Mouse (Mus musculus) liver, postnatal 0 days (tissue): ENCODE measurements around the gene Kpnb1. TPM values are rescaled to one million over a fixed set of nuclear protein-coding genes. Genes with fewer than 3 reads are reported as not detected.

Source experiments
- ATAC-seq: fragments of 200-750 bp; cut with Nextera tagmentation; 2 replicates; pipeline ENCODE4 v1.8.0; 2017; ENCODE audit warnings: mild to moderate bottlenecking, moderate library complexity
- DNase-seq: peaks from one replicate; pipeline ENCODE4 v3.0.0-alpha.2; 2016
- H3K27ac ChIP-seq: fragments of 300-500 bp; sonication (generic); 2 replicates; pipeline ENCODE4 v1.5.1; 2014; ENCODE audit warnings: antibody characterized with exemption, moderate library complexity, mild to moderate bottlenecking, low read depth
- H3K27me3 ChIP-seq: fragments of 300-500 bp; sonication (generic); 2 replicates; pipeline ENCODE4 v1.6.1; 2014; ENCODE audit warnings: low read length, control low read depth, mixed read lengths; ENCODE audit not compliant: insufficient read depth
- H3K36me3 ChIP-seq: fragments of 300-500 bp; sonication (generic); replicated peaks from 2 replicates; pipeline ENCODE4 v1.6.1; 2014; ENCODE audit warnings: mild to moderate bottlenecking, control low read depth, low read length, moderate library complexity, mixed read lengths; ENCODE audit not compliant: insufficient read depth
- H3K4me1 ChIP-seq: fragments of 300-500 bp; sonication (generic); 2 replicates; pipeline ENCODE4 v1.6.1; 2014; ENCODE audit warnings: antibody characterized with exemption, mild to moderate bottlenecking, control low read depth; ENCODE audit not compliant: insufficient read depth
- H3K4me2 ChIP-seq: fragments of 300-500 bp; sonication (generic); 2 replicates; pipeline ENCODE4 v1.6.1; 2014; ENCODE audit warnings: low read depth, mild to moderate bottlenecking, low read length, moderate library complexity, mixed read lengths
- H3K4me3 ChIP-seq: fragments of 300-500 bp; sonication (generic); 2 replicates; pipeline ENCODE4 v1.5.1; 2014; ENCODE audit warnings: low read depth, low read length
- H3K9ac ChIP-seq: fragments of 300-500 bp; sonication (generic); replicated peaks from 2 replicates; pipeline ENCODE4 v1.6.1; 2014; ENCODE audit warnings: mild to moderate bottlenecking, moderate library complexity
- H3K9me3 ChIP-seq: fragments of 300-500 bp; sonication (generic); 2 replicates; pipeline ENCODE4 v1.6.1; 2016; ENCODE audit warnings: mild to moderate bottlenecking, control low read depth, low read length, mixed read lengths
- CTCF ChIP-seq: sonication (generic); IDR thresholded peaks from 2 replicates; pipeline ENCODE4 v1.5.1; 2016; ENCODE audit warnings: antibody characterized with exemption, low read depth
- EP300 ChIP-seq: IDR thresholded peaks from 2 replicates; pipeline ENCODE4 v1.6.1; 2016; ENCODE audit warnings: antibody characterized with exemption, low read depth, mild to moderate bottlenecking
- WGBS: fragments of 180-500 bp; shearing (Covaris S2); extraction: QIAGEN DNeasy Blood & Tissue Kit; methylation state at CpG from one replicate; pipeline ENCODE4 v1.1.7; 2014; ENCODE audit not compliant: insufficient replicate concordance; 5-methylcytosine and 5-hydroxymethylcytosine counted together
- polyA plus RNA-seq: library from polyadenylated mRNA; unstranded; fragments of >200 nt; fragmentation: Nextera tagmentation; extraction: Ambion mirVana; gene quantifications from 2 replicates; pipeline ENCODE4 v1.2.1, GENCODE M21; 2015

Kpnb1 gene
- polyA plus RNA-seq, 1 experiment from 2014 or later, result 12.3 TPM

DNA sequence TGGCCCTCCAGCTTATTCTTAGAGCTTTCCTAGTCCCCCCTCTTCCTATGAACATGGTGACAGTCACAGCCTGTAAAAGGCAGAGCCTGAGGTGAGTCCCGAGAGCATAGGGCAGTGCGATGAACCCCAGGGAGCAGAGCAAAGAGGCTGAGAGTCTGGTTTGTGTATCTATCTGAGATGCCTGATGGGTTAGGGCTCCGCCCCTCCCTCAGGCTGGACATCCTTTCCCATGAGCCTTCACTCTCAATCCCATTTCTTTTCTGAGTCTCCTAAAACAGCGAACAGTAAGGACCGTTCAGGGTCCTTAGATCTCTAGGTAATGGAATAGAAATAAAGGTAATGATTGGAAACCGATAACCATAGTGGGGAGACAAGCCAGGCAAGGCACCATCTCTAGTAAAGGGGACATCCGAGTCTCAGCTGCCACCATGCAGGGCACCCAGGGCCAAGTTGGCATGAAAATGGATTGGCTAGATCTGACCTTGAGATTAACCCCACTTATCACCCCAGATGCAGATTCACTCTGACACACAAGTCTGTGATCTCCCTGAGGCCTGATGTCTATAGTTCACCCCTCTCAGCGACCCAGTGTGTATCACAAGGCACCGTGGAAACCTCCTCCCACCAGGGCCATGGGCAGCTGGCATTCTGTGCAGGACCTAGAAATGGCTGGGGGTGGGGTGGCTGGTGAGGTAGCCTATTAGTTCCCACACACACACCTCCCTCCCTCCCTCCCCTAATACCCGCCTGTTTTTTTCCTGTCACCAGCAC lies 63.2 kb downstream of the Kpnb1 start:
- H3K9ac ChIP-seq, result no peak overlapping the region
- peaks cover 5% of the 10 kb centered on the region for H3K4me1 ChIP-seq
- no peaks in the 10 kb centered on the region for H3K36me3 ChIP-seq
- H3K27ac ChIP-seq, result no peak overlapping the region
- WGBS, result 69% methylated on average over 10 of the region's 10 CpGs
- ATAC-seq (no peak), DNase-seq (no peak)
- H3K4me2 ChIP-seq, result no peak overlapping the region
- H3K4me3 ChIP-seq, result no peak overlapping the region
- no peaks in the 10 kb centered on the region for H3K9me3 ChIP-seq
- TF ChIP-seq CTCF, result no peak
- no peak for TF ChIP-seq EP300
- peaks cover 4% of the 10 kb centered on the region; the same call in 1 of the 2 replicates for H3K27me3 ChIP-seq

DNA sequence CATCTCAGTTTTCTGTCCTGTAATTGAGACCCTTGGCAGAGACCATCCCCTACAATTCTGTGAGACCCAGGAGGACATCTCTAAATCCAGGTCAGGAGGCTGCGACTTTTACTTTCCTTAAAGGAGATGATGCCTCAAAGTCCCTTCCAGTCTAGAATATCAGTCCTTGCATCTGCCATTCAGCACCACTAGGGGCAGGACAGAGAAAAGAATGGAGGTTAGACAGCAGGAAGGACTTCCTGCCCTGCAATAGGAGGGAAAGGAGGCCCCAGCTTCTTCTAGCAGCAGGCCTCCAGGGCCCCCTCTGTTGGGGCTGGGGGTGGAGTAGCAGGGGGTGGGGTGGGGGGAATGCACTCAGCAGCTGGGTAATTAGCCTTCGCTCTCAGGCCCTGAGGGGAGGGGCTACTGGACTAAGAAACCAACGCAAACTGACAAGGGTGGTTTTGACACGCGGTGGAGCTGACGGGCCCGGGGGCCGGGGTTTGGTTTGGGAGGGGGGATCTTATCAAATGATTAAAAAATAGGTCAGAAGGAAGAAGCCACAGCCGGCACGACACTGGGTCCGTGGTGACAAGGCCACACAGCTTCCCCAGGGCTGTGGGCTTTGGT lies 64.3 kb downstream of the Kpnb1 start:
- Histone ChIP-seq H3K27ac (no peak overlapping the region), H3K4me2 (no peak overlapping the region), H3K27me3 (peaks cover 5% of the 10 kb centered on the region; the same call in 1 of the 2 replicates), H3K9me3 (no peaks in the 10 kb centered on the region), H3K4me3 (no peak overlapping the region), H3K9ac (no peak overlapping the region), H3K36me3 (no peaks in the 10 kb centered on the region), H3K4me1 (peaks cover 5% of the 10 kb centered on the region)
- ATAC-seq (no peak), DNase-seq (no peak)
- no peak for TF ChIP-seq EP300
- TF ChIP-seq CTCF, result peak; percentile 58
- WGBS, result 17% methylated on average over 11 of the region's 11 CpGs

DNA sequence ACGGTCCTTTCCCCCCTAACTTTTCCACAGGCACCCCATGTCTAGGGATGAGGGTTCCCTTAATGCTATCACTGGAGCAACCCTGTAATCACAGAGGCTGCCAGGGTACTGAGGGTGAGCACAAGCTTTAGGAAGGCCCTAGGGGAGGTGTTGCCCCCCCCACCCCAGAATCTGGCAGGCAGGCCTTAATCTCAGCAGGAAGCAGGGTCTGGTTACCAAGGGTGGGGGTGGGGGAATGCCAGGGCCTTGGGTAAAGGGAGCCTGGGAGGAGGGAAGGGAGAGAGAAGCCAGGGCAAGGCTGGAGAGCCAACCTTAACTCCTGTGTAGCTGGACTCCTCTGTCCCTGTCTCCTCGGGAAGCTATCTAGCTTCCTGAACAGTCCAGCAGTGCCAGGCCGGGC lies 67.0 kb downstream of the Kpnb1 start:
- Histone ChIP-seq H3K4me3 (no peak overlapping the region), H3K9me3 (no peaks in the 10 kb centered on the region), H3K36me3 (no peaks in the 10 kb centered on the region), H3K27me3 (peaks cover 16% of the 10 kb centered on the region), H3K9ac (no peak overlapping the region), H3K27ac (no peak overlapping the region), H3K4me1 (no peaks in the 10 kb centered on the region), H3K4me2 (no peak overlapping the region)
- no peak for TF ChIP-seq CTCF
- TF ChIP-seq EP300, result no peak
- ATAC-seq, result no peak
- 64% methylated on average over 3 of the region's 3 CpGs for WGBS
- DNase-seq, result no peak

DNA sequence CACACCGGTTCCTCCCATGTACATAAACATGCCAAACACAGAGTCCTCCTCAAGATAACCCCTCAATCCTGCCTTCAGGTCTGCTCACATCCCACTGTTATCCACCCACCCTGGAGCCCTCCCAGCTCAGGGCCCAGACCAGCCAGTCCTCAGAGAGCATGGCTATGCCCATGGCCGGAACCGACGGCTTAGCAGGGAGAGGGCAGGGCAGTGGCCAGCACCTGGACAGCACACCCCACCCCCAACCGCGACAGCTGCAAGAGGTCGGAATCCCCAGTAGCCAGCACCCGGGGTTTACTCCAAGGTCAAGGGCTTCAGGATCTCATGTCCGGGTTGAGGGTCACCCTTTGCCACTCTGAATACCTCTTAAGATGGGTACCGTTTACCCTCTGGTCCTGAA lies 67.5 kb downstream of the Kpnb1 start:
- Histone ChIP-seq H3K27me3 (peaks cover 20% of the 10 kb centered on the region), H3K36me3 (no peaks in the 10 kb centered on the region), H3K4me3 (no peak overlapping the region), H3K9me3 (no peaks in the 10 kb centered on the region), H3K27ac (no peak overlapping the region), H3K4me1 (peaks cover under 1% of the 10 kb centered on the region; the same call in 1 of the 2 replicates), H3K9ac (no peak overlapping the region), H3K4me2 (no peak overlapping the region)
- WGBS, result 68% methylated on average over 10 of the region's 10 CpGs
- TF ChIP-seq CTCF (no peak), EP300 (no peak)
- no peak for DNase-seq
- no peak for ATAC-seq

DNA sequence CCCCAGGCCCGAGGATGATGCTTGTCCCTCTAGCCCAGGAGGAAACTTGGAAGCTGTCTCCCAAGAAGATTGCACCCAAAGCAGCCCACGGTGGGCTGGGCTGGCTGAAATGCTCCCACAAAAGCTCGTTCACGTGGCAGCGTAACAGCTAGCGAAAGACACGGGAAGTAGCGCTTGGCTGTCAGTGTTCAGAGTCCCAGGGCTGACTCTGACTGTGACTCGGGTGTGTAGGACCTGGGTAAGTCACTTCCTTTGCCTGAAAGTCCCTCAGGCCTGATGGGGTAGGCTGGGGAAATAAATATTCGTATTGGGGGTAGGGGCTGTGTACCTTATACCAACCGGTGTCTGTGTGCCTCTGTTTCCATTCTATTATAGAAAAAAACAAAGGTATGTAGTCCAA lies 71.9 kb downstream of the Kpnb1 start:
- peak overlapping the region; percentile 41 for H3K4me3 ChIP-seq
- no peaks in the 10 kb centered on the region for H3K36me3 ChIP-seq
- DNase-seq (no peak), ATAC-seq (no peak)
- no peak overlapping the region for H3K27ac ChIP-seq
- no peak overlapping the region for H3K9ac ChIP-seq
- peak overlapping the region; percentile 65 for H3K4me2 ChIP-seq
- 5% methylated on average over 11 of the region's 11 CpGs for WGBS
- TF ChIP-seq EP300 (no peak), CTCF (no peak)
- peaks cover 8% of the 10 kb centered on the region; the same call in 1 of the 2 replicates for H3K4me1 ChIP-seq
- no peaks in the 10 kb centered on the region for H3K9me3 ChIP-seq
- H3K27me3 ChIP-seq, result peaks cover 45% of the 10 kb centered on the region
